ENCODE assay signal across 8 mouse cellular contexts in genomic region chr3:22077657-22078475, GRCm38 (mm10). TPM values are rescaled to one million over a fixed set of nuclear protein-coding genes. Genes with fewer than 3 reads are reported as not detected.
DNase-seq lines count a peak whose midpoint lies in the region; ATAC-seq and TF ChIP-seq lines count a peak whose summit lies in the region.

No protein-coding gene starts in this region.

- TF ChIP-seq POLR2A in lung, adult 2 months (IDR thresholded peaks at IDR 0.05; ENCODE audit: borderline replicate concordance, extremely low read depth, low read depth, low read length), result no peak

- 4% methylated on average over 9 of the region's 9 CpGs for WGBS in heart, embryonic 10.5 days
- 4% methylated on average over 9 of the region's 9 CpGs for WGBS in kidney, postnatal 0 days
- WGBS in lung, adult 2 months, result 7% methylated on average over 9 of the region's 9 CpGs

- H3K4me1 ChIP-seq in heart, embryonic 10.5 days, result peaks cover 44% of the 10 kb centered on the region
- peaks cover 6% of the 10 kb centered on the region; the same call in 1 of the 2 replicates for H3K4me1 ChIP-seq in kidney, postnatal 0 days (replicated peaks; ENCODE audit: insufficient read depth, low read length)
- H3K4me1 ChIP-seq in lung, adult 2 months (ENCODE audit: control insufficient read depth, insufficient read depth, low read length), result peaks cover 17% of the 10 kb centered on the region

- H3K9me3 ChIP-seq in heart, embryonic 10.5 days, result no peaks in the 10 kb centered on the region
- H3K9me3 ChIP-seq in kidney, postnatal 0 days (replicated peaks; ENCODE audit: low read length), result no peaks in the 10 kb centered on the region

- ATAC-seq in kidney, postnatal 0 days (replicated peaks; ENCODE audit: low FRiP score, low read depth), result no peak

- H3K9ac ChIP-seq in kidney, postnatal 0 days (ENCODE audit: low read depth, low read length), result 0 out of 2 replicates have a peak overlapping the region, but pooled peaks have one; percentile 96

- no peak for TF ChIP-seq CTCF in kidney, postnatal 0 days (IDR thresholded peaks at IDR 0.05; ENCODE audit: low read depth)
- TF ChIP-seq CTCF in lung, adult 2 months (IDR thresholded peaks at IDR 0.05; ENCODE audit: insufficient read depth, low read length), result no peak

- peak overlapping the region; percentile 100 for H3K27ac ChIP-seq in heart, embryonic 10.5 days
- H3K27ac ChIP-seq in kidney, postnatal 0 days, result 0 out of 2 replicates have a peak overlapping the region, but pooled peaks have one; percentile 98

- peak; percentile 31 for DNase-seq in urinary bladder, postnatal 14 days (ENCODE audit: low spot score)
- DNase-seq in urinary bladder, adult 2 months (ENCODE audit: low spot score), result no peak
- DNase-seq in cerebellum, postnatal 14 days, result peak; percentile 71 to 76
- DNase-seq in heart, embryonic 10.5 days (ENCODE audit: low spot score), result no peak
- peak; percentile 37 for DNase-seq in kidney, postnatal 0 days (ENCODE audit: low spot score)
- no peak for DNase-seq in lung, adult 2 months
- peak; percentile 51 for DNase-seq in retina, postnatal 1 day
- DNase-seq in urinary bladder, postnatal 4 days (ENCODE audit: low spot score in 2 of 2), result no peak

- peak overlapping the region; percentile 66 for H3K4me2 ChIP-seq in kidney, postnatal 0 days (ENCODE audit: low read length)

- peak overlapping the region; percentile 96 for H3K4me3 ChIP-seq in heart, embryonic 10.5 days
- H3K4me3 ChIP-seq in kidney, postnatal 0 days (replicated peaks; ENCODE audit: low read depth, low read length), result peak overlapping the region; percentile 86
- peak overlapping the region; percentile 80 for H3K4me3 ChIP-seq in lung, adult 2 months (replicated peaks; ENCODE audit: extremely low read depth, low read depth, low read length)

- no peaks in the 10 kb centered on the region for H3K27me3 ChIP-seq in heart, embryonic 10.5 days (ENCODE audit: insufficient read depth, poor library complexity, severe bottlenecking)
- H3K27me3 ChIP-seq in kidney, postnatal 0 days (ENCODE audit: insufficient read depth, low read length), result no peaks in the 10 kb centered on the region

- no peaks in the 10 kb centered on the region for H3K36me3 ChIP-seq in heart, embryonic 10.5 days
- H3K36me3 ChIP-seq in kidney, postnatal 0 days (ENCODE audit: insufficient read depth, low read length), result no peaks in the 10 kb centered on the region

RNA-seq across cellular contexts. Expression of gene Tbl1xr1, which starts 1.4 kb away (rescaled TPM):
- polyA plus RNA-seq in urinary bladder, adult 2 months (2012; rRNA removed), result 24.9 and 34.9 TPM in 2 replicates
- 17.7 and 18.7 TPM in 2 replicates for polyA plus RNA-seq in heart, embryonic 10.5 days (2016; fragmentation: Nextera tagmentation; extraction: Ambion mirVana)
- polyA plus RNA-seq in kidney, postnatal 0 days (2015; fragmentation: Nextera tagmentation; extraction: Ambion mirVana), result 10.7 and 12.2 TPM in 2 replicates
- 30.4 and 37.3 TPM in 2 replicates for polyA plus RNA-seq in lung, adult 2 months (2012; rRNA removed)

Comparison
In these comparisons a context has a peak if more than half of its experiments do, and no peak if none do; other contexts are left out.
1. DNase-seq: peak in urinary bladder, postnatal 14 days (single experiment), cerebellum, postnatal 14 days (2 of 2), kidney, postnatal 0 days (single experiment) and retina, postnatal 1 day (single experiment); none in urinary bladder, adult 2 months (single experiment), heart, embryonic 10.5 days (single experiment), lung, adult 2 months (single experiment) and urinary bladder, postnatal 4 days (0 of 2).
2. Peak in every context shown above with its lines, with median percentiles within 50 percentile points of each other: H3K4me3 ChIP-seq.